Mouse (Mus musculus) heart, postnatal 0 days (tissue): ENCODE results near the gene Rnf26.

Source experiments
- CTCF ChIP-seq: IDR thresholded peaks from 2 replicates; pipeline ENCODE4 v1.5.1; 2016; ENCODE audit warnings: antibody characterized with exemption, control low read depth, low read depth
- EP300 ChIP-seq: IDR thresholded peaks from 2 replicates; pipeline ENCODE4 v1.6.1; 2016; ENCODE audit warnings: antibody characterized with exemption, low read depth

- TF ChIP-seq CTCF (no peak), EP300 (no peak)
Observed at GRCm38 (mm10) chr9:44119948-44120465, 6.7 kb upstream of the Rnf26 start.
